Mouse (Mus musculus) testis, adult 2 months (tissue): ENCODE data around the gene Irgc1. TPM values are rescaled to one million over a fixed set of nuclear protein-coding genes. Genes with fewer than 3 reads are reported as not detected.
"Not testable (repeated sequence)": the region's sequence is repeated elsewhere in the genome, so short reads cannot be mapped to it uniquely, and the experiment has no call there.

Experiments
- H3K27ac ChIP-seq: fragments of 200-500 bp; 2 replicates; pipeline ENCODE4 v1.5.1; 2012; ENCODE audit warnings: low read depth, low read length; ENCODE audit not compliant: control insufficient read depth, insufficient read depth
- H3K27me3 ChIP-seq: fragments of 200-500 bp; 2 replicates; pipeline ENCODE4 v1.6.1; 2012; ENCODE audit warnings: mild to moderate bottlenecking, low read length, moderate library complexity; ENCODE audit not compliant: control insufficient read depth, insufficient read depth
- H3K36me3 ChIP-seq: fragments of 200-500 bp; 2 replicates; pipeline ENCODE4 v1.6.1; 2012; ENCODE audit warnings: mild to moderate bottlenecking, low read length; ENCODE audit not compliant: control insufficient read depth, insufficient read depth
- H3K4me1 ChIP-seq: fragments of 200-500 bp; 2 replicates; pipeline ENCODE4 v1.6.1; 2012; ENCODE audit warnings: low read length; ENCODE audit not compliant: control insufficient read depth, insufficient read depth
- H3K4me3 ChIP-seq: fragments of 200-500 bp; 2 replicates; pipeline ENCODE4 v1.5.1; 2012; ENCODE audit warnings: low read depth, mild to moderate bottlenecking, low read length, moderate library complexity, mixed read lengths; ENCODE audit not compliant: control insufficient read depth
- CTCF ChIP-seq: fragments of 200-500 bp; IDR thresholded peaks from 2 replicates; pipeline ENCODE4 v1.5.1; 2012; ENCODE audit warnings: low read depth, mild to moderate bottlenecking, inconsistent platforms, low read length, moderate library complexity; ENCODE audit not compliant: control insufficient read depth, insufficient read depth, insufficient replicate concordance
- POLR2A ChIP-seq: fragments of 200-500 bp; IDR thresholded peaks from 2 replicates; pipeline ENCODE4 v1.6.1; 2012; ENCODE audit warnings: low read depth, mild to moderate bottlenecking, inconsistent platforms, low read length, moderate library complexity; ENCODE audit not compliant: control insufficient read depth
- polyA plus RNA-seq: library from polyadenylated mRNA; depleted of rRNA; stranded (reverse); fragments of >200 nt; gene quantifications from 2 replicates; pipeline ENCODE4 v1.2.3, GENCODE M21; 2012

Gene Irgc1
- polyA plus RNA-seq, 1 experiment: 1,510 TPM

GRCm38 (mm10) chr7:24406528-24407344 is 45.4 kb downstream of the Irgc1 start:
- Histone ChIP-seq H3K27me3 (no peaks in the 10 kb centered on the region), H3K4me3 (no peak overlapping the region), H3K27ac (no peak overlapping the region), H3K4me1 (peaks cover under 1% of the 10 kb centered on the region; the same call in 1 of the 2 replicates), H3K36me3 (peaks cover 4% of the 10 kb centered on the region; the same call in 1 of the 2 replicates)
- TF ChIP-seq POLR2A: no peak
- peak; percentile 36; the same call in 1 of the 2 replicates for TF ChIP-seq CTCF

GRCm38 (mm10) chr7:24405649-24406048 is 46.4 kb downstream of the Irgc1 start:
- Histone ChIP-seq H3K27ac (no peak overlapping the region), H3K4me3 (no peak overlapping the region), H3K36me3 (peaks cover 4% of the 10 kb centered on the region; the same call in 1 of the 2 replicates), H3K4me1 (peaks cover 5% of the 10 kb centered on the region; the same call in 1 of the 2 replicates), H3K27me3 (no peaks in the 10 kb centered on the region)
- no peak for TF ChIP-seq POLR2A
- TF ChIP-seq CTCF: no peak

GRCm38 (mm10) chr7:24402851-24403250 is 49.2 kb downstream of the Irgc1 start:
- Histone ChIP-seq H3K27me3 (no peaks in the 10 kb centered on the region), H3K4me1 (peaks cover 7% of the 10 kb centered on the region), H3K4me3 (no peak overlapping the region), H3K36me3 (peaks cover 4% of the 10 kb centered on the region; the same call in 1 of the 2 replicates), H3K27ac (no peak overlapping the region)
- no peak for TF ChIP-seq POLR2A
- TF ChIP-seq CTCF: peak; percentile 76; the same call in 1 of the 2 replicates

GRCm38 (mm10) chr7:24400489-24400888 is 51.6 kb downstream of the Irgc1 start:
- not testable (repeated sequence) for H3K4me1 ChIP-seq, H3K27me3 ChIP-seq, H3K36me3 ChIP-seq
- 0 out of 2 replicates have a peak overlapping the region, but pooled peaks have one; percentile 11 for H3K27ac ChIP-seq
- peak overlapping the region; percentile 50 for H3K4me3 ChIP-seq

GRCm38 (mm10) chr7:24400082-24400452 is 52.0 kb downstream of the Irgc1 start:
- Histone ChIP-seq H3K36me3 (peaks cover 1% of the 10 kb centered on the region; the same call in 1 of the 2 replicates), H3K27ac (peak overlapping the region; percentile 90), H3K4me3 (peak overlapping the region; percentile 92), H3K4me1 (peaks cover 7% of the 10 kb centered on the region), H3K27me3 (no peaks in the 10 kb centered on the region)
- TF ChIP-seq CTCF: no peak
- TF ChIP-seq POLR2A: no peak

GRCm38 (mm10) chr7:24399256-24400081 is 52.6 kb downstream of the Irgc1 start, which contains the start of gene Smg9:
Gene Smg9 (plus strand): TSS chr7:24399619.
- no peaks in the 10 kb centered on the region; the same call in 1 of the 2 replicates for H3K36me3 ChIP-seq
- H3K4me1 ChIP-seq: peaks cover 7% of the 10 kb centered on the region
- TF ChIP-seq POLR2A: peak; percentile 42
- TF ChIP-seq CTCF: no peak
- H3K27me3 ChIP-seq: no peaks in the 10 kb centered on the region
- peak within 1 kb of the TSS; percentile 92 for H3K4me3 ChIP-seq
- peak within 1 kb of the TSS; percentile 97 for H3K27ac ChIP-seq

GRCm38 (mm10) chr7:24398364-24398913 is 53.7 kb downstream of the Irgc1 start:
- Histone ChIP-seq H3K4me1 (peaks cover 7% of the 10 kb centered on the region), H3K4me3 (no peak overlapping the region)
- TF ChIP-seq POLR2A (no peak), CTCF (no peak)

More at GRCm38 (mm10) chr7:24398364-24398913, 53.7 kb downstream of the Irgc1 start:
- no peaks in the 10 kb centered on the region; the same call in 1 of the 2 replicates for H3K36me3 ChIP-seq
- no peak overlapping the region for H3K27ac ChIP-seq
- H3K27me3 ChIP-seq: no peaks in the 10 kb centered on the region
